Mouse (Mus musculus): ENCODE measurements at regions not wholly inside any gene's neighbourhood (a gene's known extent, or its start where the extent isn't known, plus 50 kb on each side); places are given as distances from the start of the nearest gene placed in this dataset.

DNA sequence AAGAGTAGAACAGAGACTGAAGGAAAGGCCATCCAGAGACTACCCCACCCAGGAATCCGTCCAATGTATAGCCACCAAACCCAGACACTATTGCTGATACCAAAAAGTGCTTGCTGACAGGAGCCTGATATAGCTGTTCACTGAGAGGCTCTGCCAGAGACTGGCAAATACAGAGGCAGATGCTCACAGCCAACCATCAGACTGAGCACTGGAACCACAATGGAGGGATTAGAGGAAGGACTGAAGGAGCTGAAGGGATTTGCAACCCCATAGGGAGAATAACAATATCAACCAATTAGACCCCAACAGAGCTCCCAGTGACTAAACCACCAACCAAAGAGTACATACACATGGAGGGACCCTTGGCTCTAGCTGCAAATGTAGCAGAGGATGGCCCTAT is 1389.8 kb upstream of the Zeb2 start:
- H3K4me2 ChIP-seq (ENCODE audit: low read depth, low read length): no peak overlapping the region
- no peak overlapping the region for H3K4me3 ChIP-seq (ENCODE audit: low read length)
- H3K36me3 ChIP-seq (ENCODE audit: control insufficient read depth, insufficient read depth, low read length): no peaks in the 10 kb centered on the region
- H3K27me3 ChIP-seq (replicated peaks; ENCODE audit: control insufficient read depth, insufficient read depth, low read length): no peaks in the 10 kb centered on the region
- H3K27ac ChIP-seq (ENCODE audit: low read length): no peak overlapping the region
- H3K9ac ChIP-seq (ENCODE audit: low read depth, low read length): no peak overlapping the region
- no peaks in the 10 kb centered on the region for H3K4me1 ChIP-seq (ENCODE audit: control insufficient read depth, insufficient read depth, low read length)
- H3K9me3 ChIP-seq (ENCODE audit: control insufficient read depth, low read length): no peaks in the 10 kb centered on the region
- ATAC-seq: no peak
- WGBS: 78% methylated on average over 1 of the region's 1 CpGs

DNA sequence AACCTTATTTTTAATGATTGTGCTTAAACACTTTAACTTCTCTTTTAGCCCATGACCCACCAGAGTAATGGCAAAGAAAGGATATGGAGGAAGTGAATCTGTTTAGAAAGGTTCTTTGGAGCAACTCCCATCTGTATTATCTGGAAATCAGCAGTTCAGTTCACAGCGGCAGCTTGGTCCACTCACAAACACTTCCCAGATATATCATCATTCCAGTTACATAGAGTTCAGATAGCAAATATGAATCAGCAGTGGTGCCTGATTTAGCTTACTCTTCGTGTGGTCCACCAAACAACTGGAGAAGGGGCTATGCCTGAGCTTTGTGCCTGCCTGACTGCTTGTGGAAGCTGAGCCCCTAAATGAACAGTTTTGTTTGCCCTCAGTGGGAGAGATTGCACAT is 1385.9 kb upstream of the Zeb2 start:
- 82% methylated on average over 2 of the region's 2 CpGs for WGBS
- Histone ChIP-seq H3K4me2 (ENCODE audit: low read depth, low read length) (no peak overlapping the region), H3K4me3 (ENCODE audit: low read length) (no peak overlapping the region), H3K9me3 (ENCODE audit: control insufficient read depth, low read length) (no peaks in the 10 kb centered on the region), H3K27me3 (replicated peaks; ENCODE audit: control insufficient read depth, insufficient read depth, low read length) (no peaks in the 10 kb centered on the region), H3K9ac (ENCODE audit: low read depth, low read length) (no peak overlapping the region), H3K27ac (ENCODE audit: low read length) (no peak overlapping the region), H3K36me3 (ENCODE audit: control insufficient read depth, insufficient read depth, low read length) (no peaks in the 10 kb centered on the region), H3K4me1 (ENCODE audit: control insufficient read depth, insufficient read depth, low read length) (no peaks in the 10 kb centered on the region)
- ATAC-seq: no peak

DNA sequence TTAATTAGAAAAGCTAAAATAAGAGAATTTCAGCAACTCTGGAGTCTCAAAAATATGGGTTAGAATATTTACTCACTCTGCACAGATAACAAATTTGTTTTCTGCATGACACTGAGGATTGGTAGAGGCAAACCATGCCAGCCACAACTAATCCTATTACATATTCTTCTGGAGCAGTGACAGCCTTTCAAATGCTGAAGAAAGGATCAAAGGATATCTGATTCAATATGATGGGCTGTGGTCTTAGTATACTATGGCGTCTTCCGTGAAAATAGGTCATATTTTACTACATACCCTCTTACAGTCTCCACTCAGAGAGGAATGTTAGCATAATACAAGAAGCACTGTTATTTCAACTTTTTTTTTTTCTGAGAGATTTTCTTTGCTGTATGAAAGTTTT is 1375.1 kb upstream of the Zeb2 start:
- no peaks in the 10 kb centered on the region for H3K36me3 ChIP-seq (ENCODE audit: control insufficient read depth, insufficient read depth, low read length)
- no peak overlapping the region for H3K4me2 ChIP-seq (ENCODE audit: low read depth, low read length)
- no peak overlapping the region for H3K9ac ChIP-seq (ENCODE audit: low read depth, low read length)
- no peak overlapping the region for H3K4me3 ChIP-seq (ENCODE audit: low read length)
- no peak overlapping the region for H3K27ac ChIP-seq (ENCODE audit: low read length)
- H3K4me1 ChIP-seq (ENCODE audit: control insufficient read depth, insufficient read depth, low read length): no peaks in the 10 kb centered on the region
- ATAC-seq: no peak
- H3K27me3 ChIP-seq (replicated peaks; ENCODE audit: control insufficient read depth, insufficient read depth, low read length): no peaks in the 10 kb centered on the region
- H3K9me3 ChIP-seq (ENCODE audit: control insufficient read depth, low read length): no peaks in the 10 kb centered on the region
- WGBS: 78% methylated on average over 2 of the region's 2 CpGs

DNA sequence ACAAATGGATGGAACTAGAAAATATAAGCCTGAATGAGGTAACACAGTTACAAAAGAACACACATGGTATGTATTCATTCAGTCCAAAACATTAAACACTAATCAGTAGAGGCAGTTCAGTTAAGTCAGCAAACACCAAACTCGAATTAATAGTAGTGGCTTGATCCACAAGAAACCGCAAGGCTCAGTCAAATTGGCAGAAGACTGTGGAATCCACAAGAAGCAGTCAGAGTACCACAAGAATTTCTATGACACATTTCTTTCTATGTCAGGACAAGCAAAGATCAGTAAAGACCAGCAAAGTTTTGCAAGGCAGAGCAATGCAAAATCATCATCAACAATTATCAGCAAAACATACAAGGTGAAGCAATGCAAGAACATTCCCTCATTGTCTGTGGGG is 1373.9 kb upstream of the Zeb2 start:
- Histone ChIP-seq H3K9me3 (ENCODE audit: control insufficient read depth, low read length) (no peaks in the 10 kb centered on the region), H3K4me2 (ENCODE audit: low read depth, low read length) (no peak overlapping the region), H3K27ac (ENCODE audit: low read length) (no peak overlapping the region), H3K27me3 (replicated peaks; ENCODE audit: control insufficient read depth, insufficient read depth, low read length) (no peaks in the 10 kb centered on the region), H3K36me3 (ENCODE audit: control insufficient read depth, insufficient read depth, low read length) (no peaks in the 10 kb centered on the region), H3K4me1 (ENCODE audit: control insufficient read depth, insufficient read depth, low read length) (no peaks in the 10 kb centered on the region), H3K4me3 (ENCODE audit: low read length) (no peak overlapping the region), H3K9ac (ENCODE audit: low read depth, low read length) (no peak overlapping the region)
- 88% methylated on average over 2 of the region's 2 CpGs for WGBS
- no peak for ATAC-seq

DNA sequence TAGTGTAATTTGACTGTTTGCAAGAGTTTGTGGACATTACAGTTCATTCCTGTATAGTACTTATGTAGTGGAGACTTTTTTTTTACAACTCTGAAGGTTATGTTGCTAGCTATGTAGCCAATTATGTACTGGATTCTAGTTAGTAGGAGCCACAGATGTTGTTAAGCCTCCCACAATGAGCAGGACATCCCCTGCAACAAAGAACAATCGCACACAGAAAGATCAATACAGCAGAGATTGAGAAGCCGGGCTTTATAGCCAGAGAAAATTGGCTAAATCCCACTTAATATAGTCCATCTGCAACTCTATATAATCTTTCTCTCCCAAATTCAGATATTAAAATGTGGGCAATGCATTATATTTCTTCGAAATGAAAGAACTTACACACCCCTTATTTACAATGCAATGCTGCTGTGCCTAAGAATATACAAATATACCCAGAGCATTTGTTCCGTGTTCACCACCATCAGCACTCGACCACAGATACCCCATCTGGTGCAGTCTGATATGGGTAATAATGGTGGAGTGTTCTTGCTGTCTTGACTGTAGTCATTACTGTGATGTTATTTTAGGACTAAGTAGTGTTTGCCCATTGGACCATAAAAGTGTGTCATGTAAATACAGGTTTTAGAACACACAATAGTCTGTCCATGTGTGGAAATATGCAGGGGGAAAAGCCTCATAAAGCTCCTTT is 1351.9 kb upstream of the Zeb2 start:
- Histone ChIP-seq H3K27me3 (replicated peaks; ENCODE audit: control insufficient read depth, insufficient read depth, low read length) (no peaks in the 10 kb centered on the region), H3K9ac (ENCODE audit: low read depth, low read length) (no peak overlapping the region), H3K27ac (ENCODE audit: low read length) (no peak overlapping the region), H3K4me3 (ENCODE audit: low read length) (no peak overlapping the region), H3K4me2 (ENCODE audit: low read depth, low read length) (no peak overlapping the region), H3K4me1 (ENCODE audit: control insufficient read depth, insufficient read depth, low read length) (no peaks in the 10 kb centered on the region), H3K36me3 (ENCODE audit: control insufficient read depth, insufficient read depth, low read length) (no peaks in the 10 kb centered on the region), H3K9me3 (ENCODE audit: control insufficient read depth, low read length) (no peaks in the 10 kb centered on the region)
- 81% methylated on average over 5 of the region's 5 CpGs for WGBS
- ATAC-seq: no peak

DNA sequence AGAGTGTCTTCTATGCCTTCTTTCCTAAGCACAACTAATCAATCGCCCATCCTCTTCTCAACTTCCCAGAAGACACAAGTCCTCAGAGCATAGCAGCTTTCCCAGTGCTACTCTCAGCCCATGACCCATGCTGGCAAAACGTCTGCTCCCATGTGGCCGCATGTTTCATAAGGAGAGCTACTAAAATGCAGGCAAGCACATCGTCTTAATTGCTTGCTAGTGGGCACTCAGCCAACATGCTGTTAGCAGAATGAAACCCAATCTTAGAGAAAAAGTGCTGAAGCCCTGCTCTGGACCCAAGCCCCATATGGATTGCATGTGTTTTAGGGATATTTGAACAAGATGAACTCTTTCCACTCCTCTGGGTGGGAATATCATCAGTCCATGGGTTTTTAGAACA is 1348.2 kb upstream of the Zeb2 start:
- Histone ChIP-seq H3K27me3 (replicated peaks; ENCODE audit: control insufficient read depth, insufficient read depth, low read length) (no peaks in the 10 kb centered on the region), H3K4me3 (ENCODE audit: low read length) (no peak overlapping the region), H3K9ac (ENCODE audit: low read depth, low read length) (no peak overlapping the region), H3K36me3 (ENCODE audit: control insufficient read depth, insufficient read depth, low read length) (no peaks in the 10 kb centered on the region), H3K4me1 (ENCODE audit: control insufficient read depth, insufficient read depth, low read length) (no peaks in the 10 kb centered on the region), H3K4me2 (ENCODE audit: low read depth, low read length) (no peak overlapping the region), H3K9me3 (ENCODE audit: control insufficient read depth, low read length) (no peaks in the 10 kb centered on the region), H3K27ac (ENCODE audit: low read length) (no peak overlapping the region)
- WGBS: 48% methylated on average over 4 of the region's 4 CpGs
- no peak for ATAC-seq

DNA sequence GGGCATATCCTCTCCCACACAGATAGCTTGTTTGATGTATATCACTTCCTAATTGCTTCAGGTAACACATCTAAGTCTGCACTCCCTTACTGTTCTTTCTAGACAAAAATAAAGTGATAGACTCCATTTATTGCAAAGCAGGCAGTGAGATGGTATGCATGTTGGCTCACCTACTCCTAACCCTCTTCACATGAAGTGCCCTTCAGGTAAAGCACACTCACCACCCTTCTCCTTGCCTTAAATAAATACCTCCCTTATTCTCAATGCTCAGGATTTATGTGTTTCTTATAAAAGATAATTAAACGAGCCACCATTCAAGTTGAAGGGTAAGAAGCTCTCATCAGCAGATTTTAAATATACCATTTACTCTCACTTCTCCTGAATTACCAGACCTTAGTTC is 1347.7 kb upstream of the Zeb2 start:
- Histone ChIP-seq H3K27ac (ENCODE audit: low read length) (no peak overlapping the region), H3K4me2 (ENCODE audit: low read depth, low read length) (no peak overlapping the region), H3K36me3 (ENCODE audit: control insufficient read depth, insufficient read depth, low read length) (no peaks in the 10 kb centered on the region), H3K4me1 (ENCODE audit: control insufficient read depth, insufficient read depth, low read length) (no peaks in the 10 kb centered on the region), H3K4me3 (ENCODE audit: low read length) (no peak overlapping the region), H3K27me3 (replicated peaks; ENCODE audit: control insufficient read depth, insufficient read depth, low read length) (no peaks in the 10 kb centered on the region), H3K9ac (ENCODE audit: low read depth, low read length) (no peak overlapping the region), H3K9me3 (ENCODE audit: control insufficient read depth, low read length) (no peaks in the 10 kb centered on the region)
- ATAC-seq: no peak
- 63% methylated on average over 1 of the region's 1 CpGs for WGBS

DNA sequence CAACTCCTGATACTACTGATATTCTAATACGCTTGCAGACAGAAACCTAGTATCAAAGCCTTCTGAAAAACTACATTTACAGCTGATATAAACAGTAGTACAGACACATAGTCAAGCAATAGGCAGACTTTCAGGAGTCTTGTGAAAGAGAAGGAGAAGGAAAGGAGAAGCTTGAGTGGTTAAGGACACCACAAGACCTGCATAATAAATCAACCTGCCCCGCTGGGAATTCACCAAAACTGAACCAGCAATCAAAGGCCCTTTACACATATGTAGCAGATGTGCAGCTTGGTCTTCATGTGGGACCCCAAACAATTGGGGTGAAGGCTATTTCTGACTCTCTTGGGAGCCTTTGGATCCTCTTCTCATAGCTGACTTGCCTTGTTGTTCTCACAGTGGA is 1345.5 kb upstream of the Zeb2 start:
- no peak overlapping the region for H3K4me2 ChIP-seq (ENCODE audit: low read depth, low read length)
- no peaks in the 10 kb centered on the region for H3K4me1 ChIP-seq (ENCODE audit: control insufficient read depth, insufficient read depth, low read length)
- no peak overlapping the region for H3K4me3 ChIP-seq (ENCODE audit: low read length)
- H3K36me3 ChIP-seq (ENCODE audit: control insufficient read depth, insufficient read depth, low read length): no peaks in the 10 kb centered on the region
- 89% methylated on average over 2 of the region's 2 CpGs for WGBS
- no peaks in the 10 kb centered on the region for H3K27me3 ChIP-seq (replicated peaks; ENCODE audit: control insufficient read depth, insufficient read depth, low read length)
- no peak for ATAC-seq
- no peak overlapping the region for H3K27ac ChIP-seq (ENCODE audit: low read length)
- no peaks in the 10 kb centered on the region for H3K9me3 ChIP-seq (ENCODE audit: control insufficient read depth, low read length)
- H3K9ac ChIP-seq (ENCODE audit: low read depth, low read length): no peak overlapping the region

DNA sequence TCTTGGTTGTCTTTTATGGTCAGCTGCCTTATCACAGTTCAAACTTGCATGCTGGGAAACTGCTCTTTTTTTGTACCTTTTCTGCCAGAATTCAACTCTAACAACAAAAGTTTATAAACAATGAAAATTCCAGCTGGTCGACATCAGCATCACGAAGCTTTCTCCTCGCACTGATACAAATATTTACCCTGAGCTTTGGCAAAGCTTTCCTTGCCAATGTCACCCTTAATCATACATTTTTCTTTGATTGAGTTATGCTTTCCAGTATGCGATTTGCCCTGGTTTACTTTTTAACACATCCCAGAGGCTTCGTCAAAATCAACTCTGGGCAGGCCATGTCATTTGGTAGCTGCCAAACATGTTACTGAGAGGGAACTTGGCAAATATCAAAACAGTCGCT is 1333.5 kb upstream of the Zeb2 start:
- 33% methylated on average over 6 of the region's 6 CpGs for WGBS
- no peak overlapping the region for H3K9ac ChIP-seq (ENCODE audit: low read depth, low read length)
- no peak overlapping the region for H3K4me2 ChIP-seq (ENCODE audit: low read depth, low read length)
- H3K27ac ChIP-seq (ENCODE audit: low read length): no peak overlapping the region
- no peaks in the 10 kb centered on the region for H3K4me1 ChIP-seq (ENCODE audit: control insufficient read depth, insufficient read depth, low read length)
- no peaks in the 10 kb centered on the region for H3K9me3 ChIP-seq (ENCODE audit: control insufficient read depth, low read length)
- ATAC-seq: no peak
- no peaks in the 10 kb centered on the region for H3K27me3 ChIP-seq (replicated peaks; ENCODE audit: control insufficient read depth, insufficient read depth, low read length)
- no peak overlapping the region for H3K4me3 ChIP-seq (ENCODE audit: low read length)
- H3K36me3 ChIP-seq (ENCODE audit: control insufficient read depth, insufficient read depth, low read length): no peaks in the 10 kb centered on the region

DNA sequence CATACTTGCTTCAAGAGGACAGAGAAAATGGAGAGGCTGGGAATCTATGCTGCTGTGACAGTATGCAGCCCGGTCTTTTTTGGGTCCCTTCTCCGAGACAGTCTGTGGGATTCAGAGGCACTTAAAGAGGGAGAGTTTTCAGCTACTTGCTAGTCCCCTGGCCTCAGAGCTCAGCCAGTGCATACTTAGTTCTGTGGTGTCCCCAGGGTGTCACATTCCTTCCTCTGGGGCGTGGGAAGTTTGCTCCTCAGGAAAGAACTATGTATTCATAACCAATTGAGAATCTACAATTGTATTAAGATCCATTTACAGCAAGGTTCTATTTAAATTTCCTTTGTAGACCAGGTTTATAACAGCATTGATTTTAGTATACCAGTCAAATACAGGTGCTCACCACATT is 1328.1 kb upstream of the Zeb2 start:
- WGBS: 79% methylated on average over 3 of the region's 3 CpGs
- Histone ChIP-seq H3K27ac (ENCODE audit: low read length) (no peak overlapping the region), H3K4me3 (ENCODE audit: low read length) (no peak overlapping the region), H3K9me3 (ENCODE audit: control insufficient read depth, low read length) (no peaks in the 10 kb centered on the region), H3K27me3 (replicated peaks; ENCODE audit: control insufficient read depth, insufficient read depth, low read length) (no peaks in the 10 kb centered on the region), H3K4me1 (ENCODE audit: control insufficient read depth, insufficient read depth, low read length) (peaks cover 7% of the 10 kb centered on the region), H3K9ac (ENCODE audit: low read depth, low read length) (no peak overlapping the region), H3K36me3 (ENCODE audit: control insufficient read depth, insufficient read depth, low read length) (no peaks in the 10 kb centered on the region), H3K4me2 (ENCODE audit: low read depth, low read length) (no peak overlapping the region)
- ATAC-seq: no peak
